Mouse (Mus musculus) small intestine, adult 2 months (tissue): ENCODE results near the gene Inpp1. TPM values are rescaled to one million over a fixed set of nuclear protein-coding genes. Genes with fewer than 3 reads are reported as not detected.
A peak's percentile ranks its signal among the peaks of the same experiment; 100 is the strongest.

ENCODE experiments used
- H3K27ac ChIP-seq: fragments of 200-500 bp; 2 replicates; pipeline ENCODE4 v1.5.1; 2012; ENCODE audit warnings: low read depth, low read length, control low read depth, inconsistent platforms; ENCODE audit not compliant: insufficient read depth
- H3K27me3 ChIP-seq: fragments of 200-500 bp; 2 replicates; pipeline ENCODE4 v1.6.1; 2012; ENCODE audit warnings: mild to moderate bottlenecking, moderate library complexity, low read length, inconsistent platforms; ENCODE audit not compliant: control insufficient read depth, insufficient read depth
- H3K36me3 ChIP-seq: fragments of 200-500 bp; 2 replicates; pipeline ENCODE4 v1.6.1; 2012; ENCODE audit warnings: mild to moderate bottlenecking, low read length, control low read depth, inconsistent platforms; ENCODE audit not compliant: control insufficient read depth, insufficient read depth
- H3K4me1 ChIP-seq: fragments of 200-500 bp; 2 replicates; pipeline ENCODE4 v1.6.1; 2012; ENCODE audit warnings: low read length, inconsistent platforms, mixed read lengths; ENCODE audit not compliant: control insufficient read depth, insufficient read depth, insufficient read length
- H3K4me3 ChIP-seq: fragments of 200-500 bp; 2 replicates; pipeline ENCODE4 v1.5.1; 2012; ENCODE audit warnings: low read depth, mild to moderate bottlenecking, control low read depth, inconsistent platforms, low read length, moderate library complexity
- CTCF ChIP-seq: fragments of 200-500 bp; IDR thresholded peaks from 2 replicates; pipeline ENCODE4 v1.5.1; 2012; ENCODE audit warnings: low read depth, mild to moderate bottlenecking, control low read depth, inconsistent platforms, low read length, moderate library complexity, mixed read lengths; ENCODE audit not compliant: insufficient replicate concordance, insufficient read length; ENCODE audit errors: extremely low read depth
- POLR2A ChIP-seq: fragments of 200-500 bp; IDR thresholded peaks from 2 replicates; pipeline ENCODE4 v1.6.1; 2012; ENCODE audit warnings: low read depth, mild to moderate bottlenecking, control low read depth, inconsistent platforms, low read length, moderate library complexity
- WGBS: fragments of 180-500 bp; shearing (Covaris S2); methylation state at CpG from one replicate; pipeline ENCODE4 v1.1.7; 2018; 5-methylcytosine and 5-hydroxymethylcytosine counted together
- polyA plus RNA-seq: library from polyadenylated mRNA; depleted of rRNA; stranded (reverse); fragments of >200 nt; gene quantifications from 2 replicates; pipeline ENCODE4 v1.2.3, GENCODE M21; 2012

Inpp1 gene
- polyA plus RNA-seq, 1 experiment = 7.5 TPM

GRCm38 (mm10) chr1:52844782-52845665 lies 27.5 kb upstream of the Inpp1 start, which contains the start of gene Hibch:
TSS of gene Hibch (plus strand) at chr1:52844929.
- no peaks in the 10 kb centered on the region; the same call in 1 of the 2 replicates for H3K4me1 ChIP-seq
- TF ChIP-seq POLR2A (peak; percentile 87), CTCF (no peak)
- H3K27ac ChIP-seq = peak within 1 kb of the TSS; percentile 64
- peak within 1 kb of the TSS; percentile 95 for H3K4me3 ChIP-seq
- under 1% methylated on average over 45 of the region's 45 CpGs for WGBS
- no peaks in the 10 kb centered on the region for H3K36me3 ChIP-seq
- no peaks in the 10 kb centered on the region for H3K27me3 ChIP-seq

- TF ChIP-seq CTCF (no peak), POLR2A (no peak)
- Histone ChIP-seq H3K36me3 (no peaks in the 10 kb centered on the region), H3K27me3 (no peaks in the 10 kb centered on the region), H3K4me3 (no peak overlapping the region), H3K4me1 (no peaks in the 10 kb centered on the region; the same call in 1 of the 2 replicates), H3K27ac (no peak overlapping the region)
- 6% methylated on average over 3 of the region's 3 CpGs for WGBS
These were observed 26.9 kb upstream of the Inpp1 start for GRCm38 (mm10) chr1:52844354-52844753.

- TF ChIP-seq POLR2A (no peak), CTCF (no peak)
- WGBS = 94% methylated on average over 3 of the region's 3 CpGs
- Histone ChIP-seq H3K36me3 (no peaks in the 10 kb centered on the region), H3K27ac (no peak overlapping the region), H3K4me3 (no peak overlapping the region), H3K27me3 (no peaks in the 10 kb centered on the region), H3K4me1 (no peaks in the 10 kb centered on the region)
These were observed 21.6 kb upstream of the Inpp1 start for GRCm38 (mm10) chr1:52839099-52839498.

- no peak overlapping the region; the same call in 1 of the 2 replicates for H3K27ac ChIP-seq
- H3K4me1 ChIP-seq = peaks cover 1% of the 10 kb centered on the region
- TF ChIP-seq CTCF (no peak), POLR2A (no peak)
- no peaks in the 10 kb centered on the region for H3K36me3 ChIP-seq
- H3K4me3 ChIP-seq = peak overlapping the region; percentile 73
- whole genome bisulfite sequencing = 8% methylated on average over 7 of the region's 7 CpGs
- no peaks in the 10 kb centered on the region for H3K27me3 ChIP-seq
These were observed 292 bp upstream of the Inpp1 start for GRCm38 (mm10) chr1:52817813-52818147.

- Histone ChIP-seq H3K36me3 (no peaks in the 10 kb centered on the region), H3K4me3 (peak overlapping the region; percentile 35), H3K27ac (no peak overlapping the region), H3K27me3 (no peaks in the 10 kb centered on the region), H3K4me1 (peaks cover 1% of the 10 kb centered on the region)
- TF ChIP-seq CTCF (no peak), POLR2A (no peak)
- 59% methylated on average over 13 of the region's 13 CpGs for WGBS
These were observed 1.1 kb downstream of the Inpp1 start for GRCm38 (mm10) chr1:52816232-52816891.

GRCm38 (mm10) chr1:52808456-52808855 lies 9.0 kb downstream of the Inpp1 start:
- Histone ChIP-seq H3K27ac (no peak overlapping the region), H3K36me3 (no peaks in the 10 kb centered on the region), H3K27me3 (no peaks in the 10 kb centered on the region), H3K4me1 (peaks cover 11% of the 10 kb centered on the region; the same call in 1 of the 2 replicates), H3K4me3 (no peak overlapping the region)
- no peak for TF ChIP-seq POLR2A
- no peak for TF ChIP-seq CTCF
- WGBS = 25% methylated on average over 6 of the region's 6 CpGs

GRCm38 (mm10) chr1:52805041-52805440 lies 12.4 kb downstream of the Inpp1 start:
- WGBS = 55% methylated on average over 1 of the region's 1 CpGs
- H3K27ac ChIP-seq = no peak overlapping the region
- H3K4me3 ChIP-seq = no peak overlapping the region

More at GRCm38 (mm10) chr1:52805041-52805440, 12.4 kb downstream of the Inpp1 start:
- TF ChIP-seq POLR2A = no peak
- no peak for TF ChIP-seq CTCF
- H3K27me3 ChIP-seq = no peaks in the 10 kb centered on the region
- peaks cover 14% of the 10 kb centered on the region; the same call in 1 of the 2 replicates for H3K4me1 ChIP-seq
- no peaks in the 10 kb centered on the region for H3K36me3 ChIP-seq
